10 mouse cellular contexts compared by ENCODE assay signal in genomic region chr4:82499238-82499637, GRCm38 (mm10).
A peak's percentile ranks its signal among the peaks of the same experiment; 100 is the strongest.
DNase-seq lines count a peak whose midpoint lies in the region; ATAC-seq and TF ChIP-seq lines count a peak whose summit lies in the region.
"Had no signal": no experiment of that assay in that cellular context is flagged by ENCODE, and none has a peak within 500 bp of the region (broad histone marks: within the 10 kb centered on the region; RNA-seq: fewer than 3 reads in every experiment).

No protein-coding gene starts in this region.

- H3K27ac ChIP-seq in forebrain, embryonic 16.5 days (ENCODE audit: low read length): peak overlapping the region; percentile 92
- no peak overlapping the region for H3K27ac ChIP-seq in limb, embryonic 14.5 days (replicated peaks; ENCODE audit: low read depth, low read length)
- H3K27ac ChIP-seq: liver, embryonic 14.5 days had no signal

- peak overlapping the region; percentile 53 for H3K4me3 ChIP-seq in forebrain, embryonic 16.5 days (replicated peaks; ENCODE audit: low read length)
- peak overlapping the region; percentile 99 for H3K4me3 ChIP-seq in limb, embryonic 14.5 days (replicated peaks; ENCODE audit: low read length)

- H3K36me3 ChIP-seq in forebrain, embryonic 16.5 days (ENCODE audit: control insufficient read depth, insufficient read depth): no peaks in the 10 kb centered on the region; the same call in 1 of the 2 replicates
- H3K36me3 ChIP-seq in limb, embryonic 14.5 days (ENCODE audit: control insufficient read depth, insufficient read depth, low read length): peaks cover 39% of the 10 kb centered on the region

- WGBS in forebrain, embryonic 16.5 days: 20% methylated on average over 5 of the region's 5 CpGs
- 75% methylated on average over 5 of the region's 5 CpGs for WGBS in limb, embryonic 14.5 days

- no peak for TF ChIP-seq POLR2A in limb, embryonic 14.5 days (IDR thresholded peaks at IDR 0.05; ENCODE audit: borderline replicate concordance, extremely low read depth, insufficient read depth, insufficient read length)

- peak; percentile 43 for ATAC-seq in forebrain, embryonic 16.5 days
- no peak for ATAC-seq in limb, embryonic 14.5 days (ENCODE audit: low FRiP score, low read depth)
- ATAC-seq in erythroblast, adult 5-6 weeks (replicated peaks; ENCODE audit: low FRiP score, poor library complexity, severe bottlenecking): no peak

- peak overlapping the region; percentile 75 for H3K9ac ChIP-seq in forebrain, embryonic 16.5 days (replicated peaks; ENCODE audit: low read depth, low read length)
- H3K9ac ChIP-seq in limb, embryonic 14.5 days (ENCODE audit: low read depth, low read length, severe bottlenecking): no peak overlapping the region
- H3K9ac ChIP-seq: liver, embryonic 14.5 days had no signal

- H3K4me2 ChIP-seq in forebrain, embryonic 16.5 days (ENCODE audit: low read length): peak overlapping the region; percentile 49
- H3K4me2 ChIP-seq in limb, embryonic 14.5 days (replicated peaks; ENCODE audit: low read depth, low read length, severe bottlenecking): peak overlapping the region; percentile 89

- H3K27me3 ChIP-seq in forebrain, embryonic 16.5 days (replicated peaks; ENCODE audit: control insufficient read depth, insufficient read depth, low read length): no peaks in the 10 kb centered on the region
- H3K27me3 ChIP-seq in limb, embryonic 14.5 days (ENCODE audit: control insufficient read depth, insufficient read depth, low read length): no peaks in the 10 kb centered on the region
- H3K27me3 ChIP-seq: CH12.LX had no signal

- DNase-seq in heart, adult 18-20 months: peak; percentile 66
- no peak for DNase-seq in heart, adult 9 months (ENCODE audit: low spot score in 2 of 2)
- DNase-seq in brain, adult 2 months (ENCODE audit: low read depth, low spot score): peak; percentile 78
- no peak for DNase-seq in limb, embryonic 14.5 days (ENCODE audit: low spot score)
- no peak for DNase-seq in adrenal gland, postnatal 25 days
- no peak for DNase-seq in adrenal gland, postnatal 36 days

- no peaks in the 10 kb centered on the region for H3K9me3 ChIP-seq in forebrain, embryonic 16.5 days (ENCODE audit: control insufficient read depth, low read length)
- no peaks in the 10 kb centered on the region for H3K9me3 ChIP-seq in limb, embryonic 14.5 days (ENCODE audit: control insufficient read depth, low read length)

- H3K4me1 ChIP-seq in forebrain, embryonic 16.5 days (replicated peaks; ENCODE audit: control insufficient read depth, insufficient read depth, low read length): peaks cover 10% of the 10 kb centered on the region
- H3K4me1 ChIP-seq in limb, embryonic 14.5 days (ENCODE audit: control insufficient read depth, insufficient read depth, low read length): peaks cover 37% of the 10 kb centered on the region

Comparison
In these comparisons a context has a peak if more than half of its experiments do, and no peak if none do; other contexts are left out.
1. DNase-seq: peak in heart, adult 18-20 months (2 of 2) and brain, adult 2 months (single experiment); none in heart, adult 9 months (0 of 2), limb, embryonic 14.5 days (single experiment), adrenal gland, postnatal 25 days (single experiment) and adrenal gland, postnatal 36 days (0 of 2).